Mouse (Mus musculus) lung, postnatal 0 days (tissue): ENCODE measurements around the gene Pdxp. TPM values are rescaled to one million over a fixed set of nuclear protein-coding genes. Genes with fewer than 3 reads are reported as not detected.
"Not testable (repeated sequence)": the region's sequence is repeated elsewhere in the genome, so short reads cannot be mapped to it uniquely, and the experiment has no call there.

Source experiments
- ATAC-seq: fragments of 200-750 bp; cut with Nextera tagmentation; 2 replicates; pipeline ENCODE4 v1.8.0; 2017; ENCODE audit warnings: moderate library complexity
- DNase-seq: peaks from one replicate; pipeline ENCODE4 v3.0.0-alpha.2; 2016; ENCODE audit warnings: low spot score
- H3K27ac ChIP-seq: fragments of 300-500 bp; sonication (generic); 2 replicates; pipeline ENCODE4 v1.5.1; 2014; ENCODE audit warnings: antibody characterized with exemption, mild to moderate bottlenecking, low read length, mixed read lengths
- H3K27me3 ChIP-seq: fragments of 300-500 bp; sonication (generic); replicated peaks from 2 replicates; pipeline ENCODE4 v1.6.1; 2014; ENCODE audit warnings: low read length, mixed read lengths; ENCODE audit not compliant: insufficient read depth
- H3K36me3 ChIP-seq: fragments of 300-500 bp; sonication (generic); 2 replicates; pipeline ENCODE4 v1.6.1; 2014; ENCODE audit warnings: low read length, mixed read lengths; ENCODE audit not compliant: insufficient read depth
- H3K4me1 ChIP-seq: fragments of 300-500 bp; sonication (generic); 2 replicates; pipeline ENCODE4 v1.6.1; 2014; ENCODE audit warnings: antibody characterized with exemption, low read depth, low read length, mixed read lengths; ENCODE audit not compliant: insufficient read depth
- H3K4me2 ChIP-seq: fragments of 300-500 bp; sonication (generic); replicated peaks from 2 replicates; pipeline ENCODE4 v1.6.1; 2014; ENCODE audit warnings: low read depth, mild to moderate bottlenecking, low read length, moderate library complexity, mixed read lengths
- H3K4me3 ChIP-seq: fragments of 300-500 bp; sonication (generic); 2 replicates; pipeline ENCODE4 v1.5.1; 2014; ENCODE audit warnings: low read depth, low read length
- H3K9ac ChIP-seq: fragments of 300-500 bp; sonication (generic); replicated peaks from 2 replicates; pipeline ENCODE4 v1.6.1; 2014; ENCODE audit warnings: low read depth, mild to moderate bottlenecking
- H3K9me3 ChIP-seq: fragments of 300-500 bp; sonication (generic); 2 replicates; pipeline ENCODE4 v1.6.1; 2016; ENCODE audit warnings: low read length, mixed read lengths
- CTCF ChIP-seq: IDR thresholded peaks from 2 replicates; pipeline ENCODE4 v1.5.1; 2016; ENCODE audit warnings: antibody characterized with exemption, mild to moderate bottlenecking
- EP300 ChIP-seq: IDR thresholded peaks from 2 replicates; pipeline ENCODE4 v1.6.1; 2016; ENCODE audit warnings: antibody characterized with exemption, mild to moderate bottlenecking, control low read depth
- whole genome bisulfite sequencing: fragments of 180-500 bp; shearing (Covaris S2); extraction: QIAGEN DNeasy Blood & Tissue Kit; methylation state at CpG from one replicate; pipeline ENCODE4 v1.1.7; 2014; 5-methylcytosine and 5-hydroxymethylcytosine counted together
- polyA plus RNA-seq: library from polyadenylated mRNA; unstranded; fragments of >200 nt; fragmentation: Nextera tagmentation; extraction: Ambion mirVana; gene quantifications from 2 replicates; pipeline ENCODE4 v1.2.1, GENCODE M21; 2015

Gene Pdxp
- polyA plus RNA-seq, 1 experiment from 2014 or later: 1.9 TPM

DNA sequence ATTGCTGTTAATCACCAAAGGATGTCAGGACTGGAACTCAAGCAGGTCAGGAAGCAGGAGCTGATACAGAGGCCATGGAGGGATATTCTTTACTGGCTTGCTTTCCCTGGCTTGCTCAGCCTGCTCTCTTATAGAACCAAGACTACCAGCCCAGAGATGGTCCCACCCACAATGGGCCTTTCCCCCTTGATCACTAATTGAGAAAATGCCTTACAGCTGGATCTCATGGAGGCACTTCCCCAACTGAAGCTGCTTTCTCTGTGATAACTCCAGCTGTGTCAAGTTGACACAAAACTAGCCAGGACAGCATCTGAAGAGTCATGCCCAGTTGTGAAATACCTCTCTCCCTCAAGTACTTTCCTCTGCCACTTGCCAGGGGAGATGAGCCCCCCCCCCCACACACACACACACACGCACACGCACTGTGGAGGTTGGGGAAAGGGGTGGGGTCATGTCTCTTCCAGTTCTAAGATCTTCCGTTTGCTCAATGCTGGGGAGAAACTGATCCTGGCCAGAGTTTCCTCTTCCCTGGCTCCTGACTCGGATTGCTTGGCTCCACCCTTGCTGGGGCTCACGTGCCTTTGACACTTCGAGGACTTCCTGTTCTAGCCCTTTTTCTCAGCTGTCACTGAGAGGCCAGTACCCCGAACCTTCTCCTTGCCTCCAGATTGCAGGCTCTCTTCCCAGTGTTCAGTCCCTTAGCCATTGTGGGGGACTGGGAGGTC is 34.8 kb upstream of the Pdxp start:
- ATAC-seq (peak; percentile 17), DNase-seq (peak; percentile 93)
- H3K27ac ChIP-seq: peak overlapping the region; percentile 71
- not testable (repeated sequence) for H3K27me3 ChIP-seq, H3K9me3 ChIP-seq, H3K9ac ChIP-seq, H3K4me3 ChIP-seq
- H3K4me1 ChIP-seq: peaks cover 21% of the 10 kb centered on the region; the same call in 1 of the 2 replicates
- peak; percentile 30 for TF ChIP-seq EP300
- WGBS: 2% methylated on average over 7 of the region's 7 CpGs
- H3K36me3 ChIP-seq: peaks cover 31% of the 10 kb centered on the region; the same call in 1 of the 2 replicates
- H3K4me2 ChIP-seq: 0 out of 2 replicates have a peak overlapping the region, but pooled peaks have one; percentile 6

DNA sequence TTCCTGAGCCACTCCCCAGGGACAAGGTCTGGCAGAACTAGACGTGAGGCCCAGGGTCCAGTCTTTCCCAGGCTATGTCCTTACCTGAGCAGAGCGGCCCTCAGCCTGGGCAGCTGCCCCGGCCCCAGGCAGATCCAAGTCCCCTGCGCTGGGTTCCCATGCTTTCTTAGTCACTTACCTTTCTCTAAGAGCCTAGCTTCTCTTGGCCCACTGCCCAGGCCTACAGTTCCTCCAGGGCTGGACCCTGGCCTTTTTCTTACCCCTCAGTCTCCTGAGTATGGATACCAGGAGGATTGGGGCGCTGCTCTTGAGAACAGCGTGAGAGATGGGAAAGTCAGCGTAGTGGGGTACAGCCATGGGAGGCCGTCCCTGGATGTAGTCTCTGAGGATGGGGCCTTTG is 33.3 kb upstream of the Pdxp start:
- Histone ChIP-seq H3K4me1 (peaks cover 21% of the 10 kb centered on the region; the same call in 1 of the 2 replicates), H3K36me3 (peaks cover 43% of the 10 kb centered on the region), H3K9ac (no peak overlapping the region), H3K4me2 (no peak overlapping the region), H3K27ac (no peak overlapping the region), H3K4me3 (no peak overlapping the region), H3K9me3 (no peaks in the 10 kb centered on the region), H3K27me3 (no peaks in the 10 kb centered on the region)
- DNase-seq: no peak
- ATAC-seq: no peak
- 83% methylated on average over 8 of the region's 8 CpGs for WGBS
- TF ChIP-seq CTCF: no peak

DNA sequence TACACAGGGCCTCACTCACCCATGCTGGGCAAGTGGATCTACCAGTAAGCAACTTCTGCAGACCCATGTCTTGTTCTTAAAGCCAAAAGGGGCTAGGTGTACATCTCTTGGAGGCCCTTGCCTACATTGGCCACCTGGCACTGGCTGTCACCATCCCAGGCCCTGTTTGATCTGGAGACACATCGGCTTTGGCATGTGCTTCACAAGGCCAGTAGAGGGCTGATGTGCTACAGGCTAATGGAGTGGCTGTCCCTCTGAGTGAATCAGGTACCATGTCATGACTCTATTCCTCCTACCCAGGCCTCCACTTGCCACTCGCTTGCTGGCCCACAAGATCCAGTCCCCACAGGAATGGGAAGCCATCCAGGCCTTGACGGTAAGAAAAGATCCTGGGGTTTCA is 31.9 kb upstream of the Pdxp start:
- TF ChIP-seq EP300 (no peak), CTCF (peak; percentile 41)
- no peak overlapping the region for H3K9ac ChIP-seq
- H3K36me3 ChIP-seq: peaks cover 54% of the 10 kb centered on the region
- H3K4me2 ChIP-seq: no peak overlapping the region
- peaks cover 16% of the 10 kb centered on the region; the same call in 1 of the 2 replicates for H3K4me1 ChIP-seq
- ATAC-seq (no peak), DNase-seq (no peak)
- no peaks in the 10 kb centered on the region for H3K27me3 ChIP-seq
- WGBS: 82% methylated on average over 3 of the region's 3 CpGs
- no peaks in the 10 kb centered on the region for H3K9me3 ChIP-seq
- no peak overlapping the region for H3K27ac ChIP-seq
- no peak overlapping the region for H3K4me3 ChIP-seq

DNA sequence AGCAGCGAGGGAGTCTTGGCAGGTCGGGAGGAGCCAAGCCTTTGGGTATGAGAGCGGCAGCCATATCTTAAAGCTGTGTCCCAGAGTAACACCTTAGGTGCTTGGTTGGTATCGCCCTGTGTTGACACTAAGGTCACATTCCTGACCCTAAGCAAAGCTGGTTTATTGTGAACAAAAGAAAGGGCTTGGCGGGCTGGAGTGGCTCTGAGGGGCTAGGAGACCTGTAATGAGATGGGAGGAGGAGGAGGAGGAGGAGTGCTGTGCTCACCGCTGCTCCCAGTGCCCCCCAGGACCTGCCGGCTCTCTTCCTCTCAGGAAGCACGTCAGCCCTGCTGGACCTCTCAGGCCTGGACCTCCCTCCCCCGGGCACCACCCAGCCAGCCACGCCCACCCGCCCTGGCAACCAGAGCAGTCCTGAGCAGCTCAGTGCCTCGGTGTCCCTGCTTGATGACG is 24.3 kb upstream of the Pdxp start:
- Histone ChIP-seq H3K4me3 (no peak overlapping the region), H3K36me3 (peaks cover 52% of the 10 kb centered on the region), H3K4me1 (peaks cover 12% of the 10 kb centered on the region; the same call in 1 of the 2 replicates), H3K9ac (no peak overlapping the region), H3K9me3 (no peaks in the 10 kb centered on the region), H3K27ac (peak overlapping the region; percentile 76), H3K4me2 (0 out of 2 replicates have a peak overlapping the region, but pooled peaks have one; percentile 3), H3K27me3 (no peaks in the 10 kb centered on the region)
- 19% methylated on average over 11 of the region's 13 CpGs for WGBS
- ATAC-seq: peak; percentile 87
- TF ChIP-seq EP300 (no peak), CTCF (no peak)
- peak; percentile 76 for DNase-seq

DNA sequence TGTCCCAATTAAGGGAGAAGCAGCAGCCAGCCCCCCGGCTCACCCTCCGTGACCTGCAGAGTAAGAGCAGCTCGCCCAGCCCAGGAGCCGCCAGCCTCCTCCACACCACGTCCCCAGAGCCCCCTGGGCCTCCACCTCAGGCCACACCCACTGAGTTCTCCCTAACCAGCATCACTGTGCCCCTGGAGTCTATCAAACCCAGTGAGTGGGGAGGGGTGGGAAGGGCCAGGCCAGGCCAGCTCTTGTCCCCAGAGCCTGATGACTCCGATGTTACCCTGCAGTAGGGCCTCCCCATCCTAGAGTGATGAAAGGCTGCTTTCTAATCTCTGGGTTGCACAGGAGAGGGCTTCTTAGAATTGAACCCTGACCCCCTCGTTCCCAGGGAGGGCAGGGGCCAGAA is 21.3 kb upstream of the Pdxp start:
- no peak overlapping the region for H3K4me2 ChIP-seq
- no peaks in the 10 kb centered on the region for H3K9me3 ChIP-seq
- peaks cover 34% of the 10 kb centered on the region for H3K36me3 ChIP-seq
- no peak for DNase-seq
- ATAC-seq: no peak
- no peak overlapping the region for H3K4me3 ChIP-seq
- no peaks in the 10 kb centered on the region for H3K27me3 ChIP-seq
- no peak overlapping the region for H3K9ac ChIP-seq
- no peak overlapping the region for H3K27ac ChIP-seq
- TF ChIP-seq EP300 (no peak), CTCF (no peak)
- H3K4me1 ChIP-seq: peaks cover 12% of the 10 kb centered on the region; the same call in 1 of the 2 replicates
- 54% methylated on average over 7 of the region's 7 CpGs for WGBS

DNA sequence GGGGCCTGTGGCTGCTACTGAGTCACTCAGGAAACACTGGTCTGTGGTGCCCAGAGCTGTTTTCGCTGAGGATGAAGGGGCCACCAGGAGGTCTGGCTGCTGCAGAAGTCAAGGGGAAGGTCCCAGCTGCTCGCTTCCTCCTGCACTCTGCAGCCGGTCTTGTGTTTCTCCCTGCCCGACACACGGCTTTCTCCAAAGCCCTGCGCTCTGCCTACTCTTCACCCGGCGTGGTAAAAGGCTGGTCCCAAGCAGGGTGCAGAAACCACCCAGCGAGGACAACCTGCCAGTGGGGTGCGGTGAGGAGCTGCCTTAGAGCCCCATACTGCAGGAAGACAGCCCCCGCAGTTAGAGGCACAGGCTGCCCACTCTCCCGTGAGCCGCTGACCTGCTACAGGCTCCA is 19.0 kb upstream of the Pdxp start:
- Histone ChIP-seq H3K27me3 (no peaks in the 10 kb centered on the region), H3K4me2 (no peak overlapping the region), H3K4me3 (no peak overlapping the region), H3K9me3 (no peaks in the 10 kb centered on the region), H3K36me3 (peaks cover 24% of the 10 kb centered on the region), H3K27ac (no peak overlapping the region), H3K9ac (no peak overlapping the region), H3K4me1 (peaks cover 14% of the 10 kb centered on the region; the same call in 1 of the 2 replicates)
- TF ChIP-seq CTCF (no peak), EP300 (no peak)
- ATAC-seq (no peak), DNase-seq (no peak)
- 69% methylated on average over 13 of the region's 13 CpGs for WGBS
